Mouse (Mus musculus) spleen, adult 12 weeks (tissue): ENCODE data around the gene Plg.

Source experiments
- DNase-seq: peaks from one replicate; pipeline ENCODE4 v3.0.0; 2022; ENCODE audit warnings: low spot score

Plg gene

GRCm38 (mm10) chr17:12452862-12453531, 74.6 kb downstream of the Plg start:
- DNase-seq: no peak

GRCm38 (mm10) chr17:12453691-12454090, 75.3 kb downstream of the Plg start:
- no peak for DNase-seq

GRCm38 (mm10) chr17:12455143-12455790, 76.9 kb downstream of the Plg start:
- no peak for DNase-seq

- no peak for DNase-seq
These were observed 82.8 kb downstream of the Plg start for GRCm38 (mm10) chr17:12461168-12461567.

GRCm38 (mm10) chr17:12466501-12467000, 88.1 kb downstream of the Plg start:
- no peak for DNase-seq

- DNase-seq: no peak
These were observed 89.2 kb downstream of the Plg start for GRCm38 (mm10) chr17:12467642-12468041.

GRCm38 (mm10) chr17:12468745-12469144, 90.3 kb downstream of the Plg start:
- DNase-seq: no peak
